Mouse (Mus musculus): ENCODE results near the gene Rock2.
A peak's percentile ranks its signal among the peaks of the same experiment; 100 is the strongest.

Gene Rock2

DNA sequence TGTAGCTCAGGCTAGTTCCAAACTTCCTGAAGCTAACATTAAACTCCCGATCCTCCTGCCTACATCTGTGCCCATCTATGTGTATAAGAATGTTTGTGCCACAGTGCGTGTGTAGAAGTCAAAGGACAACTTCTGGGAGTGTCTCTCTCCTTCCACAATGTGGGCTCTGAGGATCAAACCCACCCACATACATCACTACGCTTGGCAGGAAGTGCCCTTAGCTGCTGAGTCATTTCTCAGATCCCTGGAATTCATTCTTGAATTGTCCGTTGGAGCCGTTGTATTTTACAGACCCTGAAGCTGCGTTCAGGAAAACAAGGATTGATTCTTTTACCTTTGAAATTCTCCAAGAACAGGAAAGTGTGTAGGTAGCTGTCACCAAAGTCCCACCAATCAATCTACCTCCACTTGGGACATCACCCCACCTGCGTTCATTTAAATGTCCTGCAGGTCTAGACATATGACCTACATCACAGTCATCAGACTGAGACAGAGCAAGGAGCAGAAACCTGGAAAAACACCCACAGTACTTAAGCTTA lies 21.7 kb upstream of the Rock2 start:
- no peak for DNase-seq

DNA sequence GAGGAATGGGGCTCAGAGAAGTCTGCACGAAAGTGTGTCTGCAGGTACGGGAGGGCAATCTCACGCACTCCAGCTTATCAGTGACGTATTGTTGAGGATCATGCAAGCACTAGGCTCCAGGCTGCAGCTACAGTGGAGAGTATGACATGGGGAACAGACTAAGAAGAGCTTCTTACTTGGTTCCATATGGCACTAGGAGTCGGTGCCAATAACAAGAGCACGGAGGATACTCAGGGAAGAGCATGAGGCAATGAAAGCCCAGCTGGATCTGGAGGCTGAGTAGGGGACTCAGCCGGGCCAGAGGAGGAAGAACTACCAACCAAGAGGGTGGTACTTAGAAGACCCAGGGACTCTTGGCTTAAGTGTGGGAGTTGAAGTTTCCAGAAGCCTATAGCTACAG lies 21.1 kb upstream of the Rock2 start:
- DNase-seq = peak in 1 of 2 experiments; percentile 35

DNA sequence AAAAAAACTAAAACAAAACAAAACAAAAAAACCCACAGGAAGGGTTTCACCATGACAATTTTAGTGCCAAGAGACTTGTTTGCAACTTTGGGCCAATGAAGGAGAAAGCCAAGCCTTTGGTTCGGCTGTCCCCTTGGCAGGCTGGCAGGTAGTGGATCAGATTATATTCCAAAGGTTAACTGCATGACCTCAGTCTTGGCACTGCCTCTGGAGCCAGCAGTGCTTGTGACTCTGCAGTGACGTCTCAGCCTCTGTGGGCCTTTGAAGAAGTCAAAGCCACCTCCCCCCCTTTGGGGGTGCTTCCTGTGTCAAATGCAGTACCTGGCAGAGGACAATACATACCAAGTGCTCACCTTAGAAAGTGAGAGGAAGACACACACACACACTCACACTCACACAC lies 20.6 kb upstream of the Rock2 start:
- DNase-seq = peak; percentile 52 to 63

DNA sequence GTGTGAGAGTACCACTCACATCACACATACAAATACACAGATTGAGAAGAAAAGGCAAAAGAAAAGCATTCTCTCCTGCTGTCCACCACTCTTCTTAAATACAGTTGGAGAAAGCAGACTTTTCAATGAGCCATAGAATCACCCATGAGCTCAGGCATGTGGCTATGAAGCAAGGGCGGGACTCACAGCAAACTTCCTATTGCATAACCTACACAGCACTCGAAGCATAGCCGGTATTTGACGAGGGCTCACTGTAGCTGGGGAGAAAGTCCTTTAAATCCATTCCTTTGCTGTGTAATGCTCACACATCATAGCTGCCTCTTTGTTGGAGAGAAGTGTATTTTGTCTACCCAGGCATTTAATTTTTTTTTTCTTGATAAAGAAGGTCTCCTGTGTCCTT lies 19.4 kb upstream of the Rock2 start:
- peak; percentile 62 to 67 for DNase-seq

DNA sequence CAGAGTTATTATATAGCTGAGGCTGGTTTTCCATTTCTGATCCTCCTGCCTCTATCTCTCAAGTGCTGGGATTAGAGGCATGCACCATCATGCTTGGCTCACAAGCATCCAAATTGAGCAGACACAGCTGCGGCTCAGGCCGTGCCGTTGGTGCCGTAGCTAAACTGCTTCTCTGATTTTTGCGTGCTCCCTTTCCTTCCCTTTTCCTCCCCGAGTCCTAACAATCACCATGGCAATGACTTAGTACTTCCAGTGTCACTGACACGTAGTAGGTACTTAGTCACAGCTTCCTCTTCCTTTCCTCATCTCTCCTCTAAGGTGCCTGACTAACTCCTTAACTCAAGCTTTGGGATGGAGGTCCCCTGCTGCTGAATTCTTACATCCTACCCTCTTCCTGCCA lies 19.0 kb upstream of the Rock2 start:
- peak in 1 of 2 experiments; percentile 25 for DNase-seq

DNA sequence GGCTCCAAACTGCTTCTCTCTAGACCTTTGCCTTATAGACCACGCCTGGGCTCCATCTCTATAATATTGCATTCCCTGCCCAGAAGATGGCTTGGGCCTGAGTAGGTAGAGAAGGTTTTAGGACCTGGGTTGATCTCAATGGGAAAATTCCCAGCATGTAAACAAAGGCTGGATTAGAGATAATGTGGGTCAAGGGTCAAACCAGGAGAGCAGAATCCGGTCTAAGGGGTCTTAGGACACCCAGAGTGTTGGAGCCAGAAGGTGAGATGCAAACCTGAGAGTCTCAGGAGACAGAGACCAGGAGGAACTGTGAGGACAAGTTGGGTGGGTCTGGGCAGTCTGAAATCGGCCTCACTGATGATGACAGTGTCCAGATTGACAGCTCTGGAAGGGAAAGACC lies 18.0 kb upstream of the Rock2 start:
- no peak for DNase-seq

DNA sequence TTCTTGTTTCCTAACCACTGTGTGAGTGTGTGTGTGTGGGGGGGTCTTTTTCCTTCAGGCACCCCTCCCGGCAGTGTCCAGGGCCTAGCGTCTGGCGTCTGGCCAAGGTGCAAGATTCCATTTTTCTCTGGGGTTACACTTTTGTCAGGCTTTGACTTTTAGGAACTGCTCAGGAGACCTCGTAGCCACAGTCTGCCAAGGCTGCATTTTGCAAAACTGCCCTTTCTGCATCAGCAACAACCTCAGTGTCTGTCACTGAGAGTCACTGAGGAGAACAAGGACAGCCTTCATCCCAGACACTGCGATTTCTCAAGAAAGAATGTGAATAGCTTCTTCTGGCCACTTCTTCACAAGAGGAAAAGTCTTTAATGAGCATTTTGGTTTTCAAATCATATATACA lies 17.6 kb upstream of the Rock2 start:
- peak; percentile 31 to 53 for DNase-seq

DNA sequence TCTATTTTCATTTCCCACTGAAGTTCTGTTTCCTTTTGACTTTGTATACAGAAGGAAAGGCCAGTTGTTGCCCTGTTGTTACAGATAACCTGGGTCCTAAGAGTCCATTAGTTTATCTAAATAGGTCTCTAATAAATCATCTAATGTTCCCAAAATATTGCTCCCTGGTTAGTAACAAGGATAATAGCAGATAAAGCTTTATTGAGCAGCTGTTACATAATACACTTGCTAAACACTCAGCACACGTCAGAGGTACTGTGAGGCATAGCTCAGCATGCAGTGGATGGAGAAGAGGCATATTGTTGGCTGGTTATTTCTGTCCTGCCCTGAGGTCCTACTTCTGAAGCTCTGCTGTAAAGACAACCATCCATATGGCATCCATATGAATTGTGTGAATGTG lies 17.0 kb upstream of the Rock2 start:
- no peak for DNase-seq

DNA sequence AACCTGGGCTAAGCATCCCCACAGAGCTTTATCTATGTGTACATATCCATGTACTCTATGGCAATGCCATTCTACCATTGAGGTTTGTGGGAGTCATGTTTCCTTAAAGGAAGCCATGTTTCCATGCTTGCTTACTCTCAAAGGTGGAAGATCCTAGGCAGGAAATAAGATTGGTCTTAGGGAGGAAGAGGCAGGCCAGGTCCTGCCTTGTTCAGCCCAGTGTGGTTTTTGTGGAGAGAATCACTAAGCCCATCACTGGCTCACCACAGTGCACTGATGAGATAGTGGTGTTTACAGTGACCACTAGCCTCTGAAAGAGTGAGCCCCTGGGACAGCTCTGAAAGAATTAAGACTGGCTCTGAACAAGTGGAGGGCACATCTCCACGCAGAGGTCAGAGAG lies 15.3 kb upstream of the Rock2 start:
- DNase-seq = no peak

DNA sequence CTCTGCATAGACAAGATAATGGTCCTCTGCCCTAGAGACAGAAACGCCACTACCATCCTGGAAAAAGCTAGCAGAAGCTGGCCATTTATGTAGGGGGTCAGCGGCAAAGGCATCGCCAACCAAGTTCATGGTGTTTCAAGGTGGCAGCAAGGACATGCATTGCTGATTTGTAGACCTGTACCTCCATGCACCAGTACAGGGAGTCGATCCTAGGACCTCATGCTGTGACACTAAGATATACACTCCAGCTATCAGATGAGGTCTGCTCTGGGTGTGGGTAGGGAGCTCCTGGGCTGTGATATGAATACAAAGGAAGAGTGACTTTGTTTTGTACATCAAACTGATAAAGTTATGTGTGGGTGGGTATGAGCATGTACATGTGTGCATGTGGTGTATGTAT lies 14.6 kb upstream of the Rock2 start:
- DNase-seq = no peak

DNA sequence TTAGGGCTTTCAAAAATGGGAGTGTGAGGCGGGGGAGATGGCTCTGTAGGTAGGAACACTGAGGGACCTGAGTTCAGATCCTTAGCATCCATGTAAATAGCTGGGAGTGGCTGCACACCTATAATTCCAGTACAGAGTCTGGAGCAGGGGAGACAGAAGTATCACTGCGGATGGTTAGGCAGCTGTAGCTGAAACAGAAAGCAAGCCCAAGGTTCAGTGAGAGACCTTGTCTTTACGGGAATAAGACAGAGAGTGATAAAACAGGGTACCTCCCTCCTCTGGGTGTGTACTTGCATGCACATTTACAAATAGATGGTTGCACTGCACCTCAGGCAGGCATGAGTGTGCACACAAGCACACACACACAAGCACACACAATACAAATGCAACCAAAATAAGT lies 12.3 kb upstream of the Rock2 start:
- no peak for DNase-seq

DNA sequence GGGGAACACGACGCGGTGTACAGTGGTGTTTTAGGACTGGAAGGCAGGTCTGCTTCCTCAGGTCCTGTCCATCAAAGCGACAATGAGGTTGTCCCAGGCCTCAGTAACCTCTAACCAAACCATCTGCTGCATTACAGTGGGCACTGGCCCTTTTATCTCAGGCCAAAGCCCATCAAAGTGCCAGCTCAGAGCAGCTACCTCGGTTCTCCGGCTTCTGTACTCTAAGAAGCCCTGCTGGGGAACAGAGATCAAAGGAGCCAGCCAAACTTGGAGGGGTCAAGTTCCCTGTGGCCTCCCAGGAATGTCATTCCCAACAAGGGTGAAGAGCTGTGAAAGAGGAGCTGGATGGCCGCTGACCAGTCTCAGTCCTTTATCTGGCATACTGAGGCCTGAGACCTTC lies 11.6 kb upstream of the Rock2 start:
- no peak for DNase-seq

DNA sequence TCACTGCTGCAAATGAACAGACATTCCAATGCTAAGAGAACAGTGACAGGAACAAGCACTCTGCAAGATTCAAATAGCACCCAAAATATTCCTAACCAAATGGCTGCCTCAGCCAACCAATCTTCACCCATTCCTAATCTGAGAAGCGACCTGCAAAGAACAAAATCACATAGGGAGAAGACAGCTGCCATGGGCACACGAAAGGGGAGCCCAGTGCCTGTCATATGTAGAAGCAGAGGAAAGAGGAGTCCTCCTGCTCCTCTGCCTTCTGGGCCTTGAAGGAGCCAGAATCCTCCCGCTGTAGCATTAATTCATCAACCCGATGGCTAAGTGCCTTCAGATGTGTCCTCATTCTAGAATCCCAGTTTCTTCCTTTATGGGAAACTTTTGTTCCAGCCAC lies 10.2 kb upstream of the Rock2 start:
- DNase-seq = no peak

DNA sequence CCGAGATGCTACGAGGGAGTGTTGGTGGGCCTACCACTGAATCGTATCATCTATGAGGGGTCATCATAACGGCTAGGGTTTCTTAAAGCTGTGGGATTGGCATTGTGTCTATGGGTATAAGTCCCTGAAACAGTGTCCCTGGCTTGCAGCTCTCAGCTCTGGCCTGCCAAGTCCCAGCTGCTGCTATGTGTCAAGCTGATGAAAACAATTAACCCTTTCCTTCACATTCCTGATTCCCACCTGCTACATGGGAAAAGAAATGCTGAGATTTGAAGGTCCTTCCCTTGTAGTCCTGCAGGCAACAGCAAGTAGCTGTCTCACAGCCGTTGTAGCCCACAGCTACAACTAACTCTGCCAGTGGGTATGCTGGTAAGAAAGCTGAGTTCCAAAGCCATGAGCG lies 8.3 kb upstream of the Rock2 start:
- DNase-seq = no peak

DNA sequence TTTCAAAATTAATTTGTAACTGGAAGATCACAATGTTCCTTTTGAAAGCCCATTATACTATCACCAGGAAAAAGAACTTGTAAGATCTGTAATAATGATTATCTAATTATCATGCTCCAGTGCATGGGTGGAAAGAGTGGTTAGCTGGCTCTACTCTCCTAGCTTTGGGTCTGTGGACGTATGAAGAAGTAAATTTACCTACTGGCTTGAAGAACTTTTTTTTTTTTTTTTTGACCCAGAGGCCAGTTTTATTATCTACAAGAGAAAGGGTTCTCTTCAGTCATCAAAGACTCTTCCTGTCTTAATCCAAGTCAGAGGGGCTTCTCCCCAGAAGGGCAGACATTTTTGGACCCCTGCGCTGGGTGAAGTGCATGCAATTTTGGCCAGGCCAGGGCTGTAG lies 1.7 kb upstream of the Rock2 start:
- DNase-seq = no peak

DNA sequence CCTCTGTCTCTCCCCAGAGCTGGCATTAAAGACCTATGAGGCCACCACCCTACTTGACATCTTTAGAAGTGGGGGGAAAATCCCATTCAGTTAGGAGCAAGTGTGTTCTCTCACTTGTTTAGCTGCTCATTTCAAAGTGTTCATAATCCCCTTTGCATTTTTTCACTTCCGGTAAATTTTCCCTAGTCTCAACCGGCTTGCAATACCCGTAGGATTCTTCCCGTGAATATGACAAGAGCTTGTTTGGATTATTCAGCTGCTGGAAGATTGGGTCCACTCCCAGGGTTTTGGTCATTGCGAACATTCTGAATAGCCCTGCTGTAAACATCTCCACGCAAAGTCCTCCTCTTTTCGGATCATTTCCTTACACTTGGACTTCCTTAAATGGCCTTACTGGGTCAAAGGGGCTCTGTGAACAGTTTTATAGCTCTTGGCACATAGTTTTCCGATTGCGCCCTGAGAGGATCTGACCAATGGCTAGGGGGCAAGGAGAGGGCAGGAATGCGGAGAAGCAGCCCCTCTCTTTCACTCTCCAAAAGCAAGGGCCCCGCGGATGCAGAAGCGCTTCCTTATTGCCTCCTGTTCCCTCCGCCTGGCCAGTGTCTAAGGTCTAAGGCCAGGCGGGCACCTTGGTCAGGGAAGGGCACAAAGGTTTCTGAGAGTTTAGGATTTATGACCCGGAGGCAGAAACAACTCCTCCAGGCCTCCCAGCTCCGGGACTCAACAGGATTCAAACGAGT lies 869 bp upstream of the Rock2 start:
- DNase-seq = peak in 1 of 2 experiments; percentile 80

DNA sequence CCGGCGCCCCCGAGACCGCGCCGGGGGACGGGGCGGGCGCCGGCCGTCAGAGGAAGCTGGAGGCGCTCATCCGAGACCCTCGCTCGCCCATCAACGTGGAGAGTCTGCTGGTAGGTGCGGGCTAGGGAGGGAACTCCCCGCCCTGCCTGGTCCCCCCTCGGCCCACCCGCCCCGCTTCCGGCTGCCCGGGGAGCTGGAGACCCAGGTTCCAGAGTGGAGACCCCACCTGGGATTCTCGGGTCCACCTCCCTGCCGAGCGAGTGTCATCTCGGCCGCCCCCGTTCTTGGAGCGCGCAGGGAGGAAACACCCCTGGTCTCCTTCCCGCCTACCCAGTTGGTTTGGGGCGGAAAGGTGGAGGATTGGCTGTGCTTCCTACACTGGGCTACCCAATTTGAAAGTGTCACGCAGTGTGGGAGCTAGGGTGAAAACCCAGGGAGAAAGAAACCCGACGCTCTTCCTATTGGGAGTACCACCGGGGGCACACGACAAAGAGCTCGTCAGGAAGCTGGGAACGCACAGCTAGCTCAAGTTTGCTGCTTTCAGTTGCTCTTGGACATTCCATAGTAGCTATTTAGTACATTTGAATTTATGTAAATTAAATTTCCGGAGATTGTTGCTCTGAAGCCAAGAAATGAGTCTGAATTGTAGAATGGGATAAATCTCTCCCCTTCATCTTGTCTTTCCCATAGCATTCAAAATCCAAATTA lies 680 bp downstream of the Rock2 start:
- peak in 1 of 2 experiments; percentile 57 for DNase-seq

DNA sequence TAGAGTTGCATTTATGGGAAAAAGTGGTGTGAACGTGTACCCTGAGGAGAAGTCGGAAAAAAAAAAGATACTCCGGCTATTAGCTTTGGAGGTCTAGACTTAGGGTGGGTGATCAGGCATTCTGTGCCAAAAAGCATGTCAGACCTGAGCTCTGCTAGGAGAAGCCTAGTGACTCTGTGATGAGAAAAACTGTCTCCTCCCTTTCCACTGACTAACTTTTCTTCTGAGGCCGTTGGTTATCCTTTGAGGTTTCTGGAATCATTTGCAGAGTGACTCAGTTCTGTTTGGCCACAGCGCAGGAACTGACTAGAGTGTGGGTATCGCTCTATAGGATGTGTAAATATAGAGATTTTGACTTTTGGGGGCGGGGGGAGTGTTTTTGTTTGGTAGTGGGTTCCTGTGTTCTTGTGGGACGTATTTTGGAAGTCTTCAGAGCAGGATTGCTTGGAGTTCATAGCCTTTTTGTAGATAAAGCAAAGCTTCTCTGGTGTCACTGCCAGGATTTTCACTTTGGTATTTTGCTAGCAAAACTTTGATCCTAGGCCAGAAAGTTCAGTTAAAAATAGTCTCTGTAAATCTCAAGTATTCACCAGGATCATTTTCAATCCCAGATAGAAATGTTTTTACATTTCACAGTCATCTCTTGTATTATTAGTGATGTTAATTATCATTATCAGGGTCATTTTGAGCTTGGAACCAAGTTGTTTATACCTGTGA lies 1.5 kb downstream of the Rock2 start:
- DNase-seq = no peak

DNA sequence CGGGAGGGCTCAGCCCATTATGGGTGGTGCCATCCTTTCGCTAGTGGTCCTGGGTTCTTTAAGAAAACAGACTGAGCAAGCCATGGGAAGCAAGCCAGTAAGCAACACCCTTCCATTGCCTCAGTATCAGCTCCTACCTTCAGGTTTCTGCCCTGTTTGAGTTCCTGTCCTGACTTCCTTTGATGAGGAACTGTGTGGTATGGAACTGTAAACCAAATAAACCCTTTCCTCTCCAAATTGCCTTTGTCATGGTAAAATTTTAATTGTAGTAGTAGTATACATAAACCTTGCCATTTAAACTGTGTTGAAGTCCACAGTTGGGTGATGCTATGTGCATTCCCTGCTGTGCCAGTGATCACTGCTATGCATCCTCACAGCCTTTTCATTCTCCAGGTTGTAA lies 2.5 kb downstream of the Rock2 start:
- no peak for DNase-seq

DNA sequence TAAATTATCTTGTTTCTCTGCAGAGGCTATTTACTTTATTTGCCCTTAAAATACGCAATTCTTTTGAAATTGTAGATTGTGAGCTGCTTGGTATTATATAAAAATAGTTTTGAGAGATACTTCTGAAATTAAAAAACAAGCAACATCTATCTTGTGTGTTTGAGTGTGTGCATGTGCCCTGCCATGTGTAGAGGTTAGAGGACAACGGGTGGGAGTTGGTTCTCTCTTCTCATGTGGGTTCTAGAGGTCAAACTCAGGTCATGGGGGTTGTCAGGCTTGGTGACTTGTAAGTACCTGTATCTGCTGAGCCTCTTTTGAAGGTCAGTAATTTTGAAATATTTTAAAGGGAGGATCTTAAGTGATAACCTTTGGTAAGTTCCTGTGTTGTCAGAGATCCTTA lies 3.5 kb downstream of the Rock2 start:
- no peak for DNase-seq

DNA sequence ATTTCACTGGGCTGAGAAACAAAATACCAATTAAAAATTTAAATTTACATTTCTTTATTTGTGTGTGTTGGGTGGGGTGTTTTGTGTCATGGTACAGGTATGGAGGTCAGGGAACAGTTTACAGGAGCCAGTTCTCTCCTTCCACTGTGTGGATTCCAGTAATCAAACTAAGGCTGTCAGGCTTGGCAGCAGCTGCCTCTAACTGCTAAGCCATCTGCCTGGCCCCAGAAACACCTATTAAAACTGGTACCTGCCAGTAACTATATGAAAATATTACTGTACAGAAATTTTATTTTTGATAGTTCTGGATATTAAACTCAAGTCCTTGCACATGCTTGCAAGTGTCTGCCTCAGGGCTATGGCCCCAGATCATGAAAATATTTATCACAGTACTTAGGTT lies 4.1 kb downstream of the Rock2 start:
- DNase-seq = no peak

DNA sequence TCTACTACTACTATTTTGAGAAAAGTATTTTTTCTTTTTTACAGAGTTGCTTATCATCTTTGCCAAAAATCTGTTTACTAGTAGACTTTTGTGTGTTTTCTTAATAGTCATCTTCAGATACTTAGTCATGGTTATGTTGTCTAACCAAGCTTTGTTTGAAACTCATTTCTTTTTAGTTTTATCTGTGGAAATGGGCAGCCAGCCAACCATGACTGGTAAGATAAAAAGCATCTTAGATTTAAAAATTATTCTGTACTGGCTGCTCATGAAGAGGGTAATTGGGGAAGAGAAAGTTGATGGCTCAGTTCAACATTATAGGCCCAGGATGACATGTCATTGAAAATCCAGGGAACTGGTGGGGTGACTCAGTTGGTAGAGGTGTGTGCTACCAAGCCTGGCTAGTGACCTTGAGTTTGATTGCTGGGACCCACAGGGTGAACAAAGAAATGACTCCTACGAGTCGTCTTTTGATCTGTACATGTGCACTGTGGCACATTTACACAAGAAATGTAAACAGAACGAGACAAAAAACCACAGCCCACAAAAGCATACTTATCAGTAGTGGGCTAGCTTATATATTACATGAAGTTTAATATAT lies 6.0 kb downstream of the Rock2 start:
- no peak for DNase-seq

DNA sequence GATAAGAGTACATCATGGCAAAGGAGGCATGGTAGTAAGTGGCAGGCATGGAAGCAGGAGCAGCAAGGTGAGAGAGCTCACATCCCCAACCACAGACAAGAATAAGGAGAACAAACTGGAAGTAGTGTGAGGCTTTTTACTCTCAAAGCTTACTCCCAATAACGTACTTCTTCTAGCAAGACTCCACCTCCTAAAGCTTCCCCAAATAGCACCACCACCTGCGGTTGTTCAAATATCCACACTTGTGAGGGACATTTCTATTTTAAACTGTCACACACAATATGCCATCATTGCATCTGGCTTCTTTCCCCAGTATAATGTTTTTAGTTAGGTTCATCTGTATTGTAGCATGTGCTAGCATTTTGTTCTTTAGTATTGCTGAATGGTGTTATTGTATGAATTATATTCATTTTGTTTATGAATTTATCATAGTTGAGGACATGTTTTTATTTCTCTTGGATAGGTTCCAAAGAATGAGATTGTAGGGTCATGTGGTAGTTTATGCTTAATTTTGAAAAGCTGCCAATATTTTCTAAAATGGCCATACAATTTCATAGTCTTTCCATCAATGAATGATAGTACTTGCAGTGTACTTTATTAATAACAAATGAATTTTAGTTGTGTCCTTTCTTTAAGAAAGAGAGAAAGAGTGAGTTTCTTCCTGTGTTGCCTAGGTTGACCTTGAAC lies 9.4 kb downstream of the Rock2 start:
- no peak for DNase-seq
